Mouse (Mus musculus): ENCODE data around the gene Dnajb2. TPM values are rescaled to one million over a fixed set of nuclear protein-coding genes. Genes with fewer than 3 reads are reported as not detected.

Dnajb2 gene
- total and polyA plus RNA-seq, 3 experiments, result 12.9 to 18.9 TPM; not detected in 1

- Histone ChIP-seq H3K27ac (ENCODE audit: control insufficient read depth, low read depth, low read length) (peak overlapping the region; percentile 11), H3K36me3 (ENCODE audit: control insufficient read depth in 1 of 2, insufficient read depth in 2 of 2, low read length in 2 of 2) (peaks cover 15 to 53% of the 10 kb centered on the region in 2 experiments), H3K9ac (ENCODE audit: control insufficient read depth, low read depth, low read length, poor library complexity, severe bottlenecking) (no peak overlapping the region), H3K79me2 (ENCODE audit: control insufficient read depth, insufficient read depth, low read length, poor library complexity) (peaks cover 73% of the 10 kb centered on the region), H3K9me3 (replicated peaks; ENCODE audit: insufficient read depth, low read length) (no peaks in the 10 kb centered on the region), H3K27me3 (ENCODE audit: control insufficient read depth in 1 of 2, insufficient read depth in 2 of 2, low read length in 2 of 2) (no peaks in the 10 kb centered on the region), H3K4me1 (ENCODE audit: control insufficient read depth in 1 of 2, insufficient read depth in 2 of 2, low read length in 2 of 2) (peaks cover 6 to 55% of the 10 kb centered on the region in 2 experiments; a peak in 3 of 4 replicates), H3K4me3 (ENCODE audit: control insufficient read depth in 1 of 2, insufficient read depth in 1 of 2, low read depth in 2 of 2, low read length in 2 of 2) (no peak overlapping the region)
- TF ChIP-seq POLR2A (IDR thresholded peaks at IDR 0.05; ENCODE audit: control insufficient read depth in 1 of 2, insufficient read depth in 1 of 2, low read depth in 1 of 2, low read length in 2 of 2, poor library complexity in 1 of 2) (0 out of 4 replicates have a peak, but pooled peaks of 1 of the 2 experiments have one; percentile 13), POLR2AphosphoS2 (IDR thresholded peaks at IDR 0.05; ENCODE audit: low read length) (0 out of 2 replicates have a peak, but pooled peaks have one; percentile 8), CHD2 (IDR thresholded peaks at IDR 0.05; ENCODE audit: low read length) (no peak), TAL1 (IDR thresholded peaks at IDR 0.05; ENCODE audit: low read length) (no peak)
- DNase-seq (ENCODE audit: low read depth, low spot score), result peak; percentile 27
Measured at GRCm38 (mm10) chr1:75214886-75215285, 21.3 kb upstream of the Dnajb2 start.

- no peak for DNase-seq (ENCODE audit: low read depth, low spot score)
- Histone ChIP-seq H3K27ac (ENCODE audit: control insufficient read depth, low read depth, low read length) (no peak overlapping the region; the same call in 1 of the 2 replicates), H3K79me2 (ENCODE audit: control insufficient read depth, insufficient read depth, low read length, poor library complexity) (peaks cover 69% of the 10 kb centered on the region), H3K36me3 (ENCODE audit: control insufficient read depth in 1 of 2, insufficient read depth in 2 of 2, low read length in 2 of 2) (peaks cover 15 to 53% of the 10 kb centered on the region in 2 experiments), H3K27me3 (ENCODE audit: control insufficient read depth in 1 of 2, insufficient read depth in 2 of 2, low read length in 2 of 2) (no peaks in the 10 kb centered on the region), H3K9me3 (replicated peaks; ENCODE audit: insufficient read depth, low read length) (no peaks in the 10 kb centered on the region), H3K9ac (ENCODE audit: control insufficient read depth, low read depth, low read length, poor library complexity, severe bottlenecking) (no peak overlapping the region), H3K4me1 (ENCODE audit: control insufficient read depth in 1 of 2, insufficient read depth in 2 of 2, low read length in 2 of 2) (peaks cover 6 to 55% of the 10 kb centered on the region in 2 experiments; a peak in 3 of 4 replicates), H3K4me3 (ENCODE audit: control insufficient read depth in 1 of 2, insufficient read depth in 1 of 2, low read depth in 2 of 2, low read length in 2 of 2) (no peak overlapping the region)
- TF ChIP-seq POLR2AphosphoS5 (IDR thresholded peaks at IDR 0.05; ENCODE audit: borderline replicate concordance, low read depth, low read length), result 0 out of 2 replicates have a peak, but pooled peaks have one; percentile 42
- TF ChIP-seq ZC3H11A (IDR thresholded peaks at IDR 0.05; ENCODE audit: low read depth, low read length), result no peak
- peak; percentile 25; the same call in 1 of the 2 replicates for TF ChIP-seq POLR2AphosphoS2 (IDR thresholded peaks at IDR 0.05; ENCODE audit: low read length)
Measured at GRCm38 (mm10) chr1:75215785-75216184, 20.4 kb upstream of the Dnajb2 start.

GRCm38 (mm10) chr1:75216797-75217585, 19.2 kb upstream of the Dnajb2 start:
- Histone ChIP-seq H3K27me3 (ENCODE audit: control insufficient read depth in 1 of 2, insufficient read depth in 2 of 2, low read length in 2 of 2) (no peaks in the 10 kb centered on the region), H3K79me2 (ENCODE audit: control insufficient read depth, insufficient read depth, low read length, poor library complexity) (peaks cover 57% of the 10 kb centered on the region), H3K4me1 (ENCODE audit: control insufficient read depth in 1 of 2, insufficient read depth in 2 of 2, low read length in 2 of 2) (peaks cover 6 to 50% of the 10 kb centered on the region in 2 experiments; a peak in 3 of 4 replicates), H3K9me3 (replicated peaks; ENCODE audit: insufficient read depth, low read length) (no peaks in the 10 kb centered on the region), H3K27ac (ENCODE audit: control insufficient read depth, low read depth, low read length) (peak overlapping the region; percentile 83), H3K9ac (ENCODE audit: control insufficient read depth, low read depth, low read length, poor library complexity, severe bottlenecking) (peak overlapping the region; percentile 87), H3K4me3 (ENCODE audit: control insufficient read depth in 1 of 2, insufficient read depth in 1 of 2, low read depth in 2 of 2, low read length in 2 of 2) (peak overlapping the region; percentile 81 to 82), H3K36me3 (ENCODE audit: control insufficient read depth in 1 of 2, insufficient read depth in 2 of 2, low read length in 2 of 2) (peaks cover 15 to 49% of the 10 kb centered on the region in 2 experiments)
- peak; percentile 80 for DNase-seq (ENCODE audit: low read depth, low spot score)
- TF ChIP-seq POLR2AphosphoS5 (IDR thresholded peaks at IDR 0.05; ENCODE audit: borderline replicate concordance, low read depth, low read length), result no peak
- TF ChIP-seq ETS1 (IDR thresholded peaks at IDR 0.05; ENCODE audit: low read depth, low read length), result peak; percentile 97
- TF ChIP-seq CHD1 (IDR thresholded peaks at IDR 0.05; ENCODE audit: low read depth, low read length), result no peak
- TF ChIP-seq POLR2AphosphoS2 (IDR thresholded peaks at IDR 0.05; ENCODE audit: low read length), result peak; percentile 44; the same call in 1 of the 2 replicates
- TF ChIP-seq TCF12 (IDR thresholded peaks at IDR 0.05; ENCODE audit: low read depth, low read length), result peak; percentile 84
- TF ChIP-seq POLR2A (IDR thresholded peaks at IDR 0.05; ENCODE audit: control insufficient read depth in 1 of 2, insufficient read depth in 1 of 2, low read depth in 1 of 2, low read length in 2 of 2, poor library complexity in 1 of 2), result no peak; a peak in 1 of 4 replicates
- TF ChIP-seq EP300 (IDR thresholded peaks at IDR 0.05; ENCODE audit: low read depth in 1 of 2, low read length in 2 of 2), result peak; percentile 70 to 84
- no peak for TF ChIP-seq ZMIZ1 (IDR thresholded peaks at IDR 0.05; ENCODE audit: low read depth, low read length)
- TF ChIP-seq NRF1 (IDR thresholded peaks at IDR 0.05; ENCODE audit: insufficient read depth, low read depth, low read length, poor library complexity, severe bottlenecking), result no peak
- peak; percentile 89 for TF ChIP-seq SIN3A (IDR thresholded peaks at IDR 0.05; ENCODE audit: low read length)
- TF ChIP-seq MYC (IDR thresholded peaks at IDR 0.05; ENCODE audit: low read depth, low read length), result no peak
- TF ChIP-seq MAFK (IDR thresholded peaks at IDR 0.05; ENCODE audit: borderline replicate concordance, low read depth, low read length), result no peak
- TF ChIP-seq JUND (IDR thresholded peaks at IDR 0.05; ENCODE audit: low read depth, low read length), result no peak
- 0 out of 2 replicates have a peak, but pooled peaks have one; percentile 3 for TF ChIP-seq SMC3 (IDR thresholded peaks at IDR 0.05; ENCODE audit: low read depth, low read length)
- peak; percentile 58; the same call in 1 of the 2 replicates for TF ChIP-seq HCFC1 (IDR thresholded peaks at IDR 0.05; ENCODE audit: low read depth, low read length)
- TF ChIP-seq MAZ (IDR thresholded peaks at IDR 0.05; ENCODE audit: low read depth, low read length), result peak; percentile 94
- TF ChIP-seq KAT2A (conservative IDR thresholded peaks at IDR 0.05; ENCODE audit: low read depth, low read length), result no peak
- peak; percentile 61; the same call in 1 of the 2 replicates for TF ChIP-seq RCOR1 (IDR thresholded peaks at IDR 0.05; ENCODE audit: low read depth, low read length)
